Mouse (Mus musculus) cerebellum, adult 8-10 months (tissue): ENCODE measurements around the gene Ppard.

ENCODE experiments used
- DNase-seq: peaks from one replicate; pipeline ENCODE4 v3.0.0; 2022

The Ppard gene

DNA sequence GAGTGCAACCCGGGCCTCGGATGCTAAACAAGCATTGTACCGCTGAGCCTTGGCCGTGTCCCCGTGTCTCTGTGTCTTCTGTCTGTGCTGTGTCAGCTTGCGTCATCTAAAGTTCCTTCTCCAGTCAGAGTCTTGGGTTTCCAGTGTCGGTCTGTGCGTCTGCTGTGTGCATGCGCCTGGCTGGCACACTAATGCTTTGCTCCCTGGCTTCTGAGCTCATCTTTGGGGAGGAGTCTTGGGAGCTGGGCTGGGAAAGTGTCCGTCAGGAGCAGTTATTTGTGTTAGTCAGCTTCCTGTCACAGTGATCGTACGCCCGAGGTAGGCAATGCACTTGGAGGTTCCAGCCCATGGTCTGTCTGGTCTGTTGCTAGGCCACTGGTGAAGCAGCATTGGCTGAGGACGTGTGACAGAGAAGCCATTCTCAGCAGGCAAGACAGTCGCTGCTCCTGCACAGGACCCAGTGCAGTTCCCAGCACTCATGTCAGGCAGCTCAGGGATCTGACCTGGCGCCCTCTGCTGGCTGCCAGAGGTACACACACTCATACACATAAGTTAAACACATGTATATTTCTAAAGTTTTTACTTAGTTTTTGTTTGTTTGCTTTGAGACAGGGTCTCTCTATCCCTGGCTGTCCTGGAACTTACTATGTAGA is 27.5 kb downstream of the Ppard start:
- no peak for DNase-seq

DNA sequence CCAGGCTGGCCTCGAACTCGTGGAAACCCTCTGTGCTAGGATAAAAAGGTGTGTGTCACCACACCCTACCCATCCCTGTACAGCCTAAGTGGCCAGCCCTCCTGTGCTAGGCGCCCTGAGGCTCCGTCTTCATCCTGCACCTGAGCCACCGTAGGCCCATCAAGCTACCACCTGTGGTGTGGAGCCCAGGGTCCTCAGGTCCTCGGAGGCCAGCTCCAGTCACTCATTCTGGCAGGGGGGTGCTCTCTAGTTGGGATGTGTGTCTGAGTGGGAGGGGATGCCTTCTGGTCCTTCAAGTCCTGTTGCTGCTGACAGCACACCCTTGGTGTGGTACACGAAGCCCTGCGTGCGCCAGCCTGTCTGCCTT is 28.0 kb downstream of the Ppard start:
- DNase-seq, result no peak

DNA sequence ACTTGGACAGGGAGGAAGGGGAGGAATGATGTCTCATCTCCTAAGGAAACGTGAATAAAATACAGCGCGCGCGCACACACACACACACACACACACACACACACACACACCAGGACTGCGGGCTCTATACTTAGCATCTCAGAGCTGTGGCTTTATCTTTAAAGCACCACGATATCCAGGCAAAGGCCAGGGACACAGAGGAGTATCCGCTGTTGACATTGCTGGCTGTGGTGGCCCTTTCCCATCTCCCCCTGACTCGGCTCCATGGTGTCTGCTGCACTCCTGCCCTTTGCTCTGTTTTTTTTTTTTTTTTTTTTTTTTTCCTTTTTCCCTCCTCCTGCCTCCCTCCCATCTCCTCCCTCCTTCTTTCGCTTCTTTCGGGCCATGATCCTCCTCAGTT is 29.3 kb downstream of the Ppard start:
- DNase-seq, result no peak

DNA sequence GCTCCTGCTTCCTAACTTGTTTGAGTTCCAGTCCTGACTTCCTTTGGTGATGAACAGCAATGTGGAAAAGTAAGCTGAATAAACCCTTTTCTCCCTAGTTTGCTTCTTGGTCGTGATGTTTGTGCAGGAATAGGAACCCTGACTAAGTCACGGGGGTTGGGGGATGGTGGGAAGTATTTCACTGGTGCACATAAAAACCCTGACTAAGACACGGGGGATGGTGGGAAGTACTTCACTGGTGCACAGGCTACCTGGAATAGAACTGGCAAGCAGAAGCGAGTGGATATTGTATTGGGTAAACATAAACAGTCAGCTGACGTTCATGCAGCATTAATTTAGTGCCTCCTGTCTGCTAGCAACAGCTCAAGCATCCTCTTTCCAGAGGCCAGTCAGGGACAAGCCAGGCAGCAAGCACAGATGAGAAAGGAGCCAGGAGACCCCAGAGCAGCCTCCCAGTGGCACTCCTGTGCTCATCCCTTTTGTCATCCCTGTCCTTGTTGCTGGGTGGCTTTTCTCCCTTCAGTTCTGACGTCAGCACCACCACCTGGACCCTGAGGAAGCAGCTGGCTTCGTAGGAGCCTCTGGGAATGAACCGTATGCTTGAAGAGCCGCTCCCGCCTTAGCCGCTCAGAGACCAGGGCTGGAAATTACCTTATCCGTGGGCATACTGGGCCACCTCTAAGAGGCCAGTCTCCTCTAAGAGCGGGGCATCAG is 30.8 kb downstream of the Ppard start:
- DNase-seq, result no peak

DNA sequence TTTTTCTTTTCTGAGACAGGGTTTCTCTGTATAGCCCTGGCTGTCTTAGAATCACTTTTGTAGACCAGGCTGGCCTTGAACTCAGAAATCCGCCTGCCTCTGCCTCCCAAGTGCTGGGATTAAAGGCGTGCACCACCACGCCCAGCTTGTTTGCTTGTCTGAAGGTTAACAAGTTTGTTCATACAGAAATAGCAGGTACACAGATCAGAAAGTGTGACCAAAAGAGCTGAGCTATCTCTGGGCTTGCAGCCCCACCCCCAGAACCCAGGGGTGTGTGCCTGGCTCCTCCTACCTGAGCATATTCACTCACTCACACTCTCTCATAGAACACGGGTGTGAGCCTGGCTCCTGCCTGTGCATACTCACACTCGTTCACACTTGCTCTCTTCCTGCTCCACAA is 34.8 kb downstream of the Ppard start:
- DNase-seq, result no peak

DNA sequence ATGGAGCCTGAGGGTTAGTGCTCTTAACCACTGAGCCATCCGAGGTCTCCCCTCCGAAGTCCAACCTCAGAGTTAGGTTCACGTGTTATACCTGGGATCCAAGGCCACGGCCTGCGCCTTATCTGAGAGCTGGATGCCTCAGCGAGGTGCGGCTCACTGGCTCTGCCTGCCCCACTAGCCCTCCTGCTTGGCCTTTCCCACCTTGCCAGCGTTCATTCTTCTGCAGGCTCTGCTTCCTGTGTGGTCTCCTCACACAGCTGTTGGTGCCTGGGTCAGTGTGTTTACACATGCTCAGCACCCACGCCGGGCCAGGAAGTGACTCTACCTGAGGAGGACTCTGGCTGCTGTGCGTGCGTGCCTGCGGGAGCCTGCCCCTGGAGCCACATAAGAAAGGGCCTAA is 37.7 kb downstream of the Ppard start:
- DNase-seq, result no peak

DNA sequence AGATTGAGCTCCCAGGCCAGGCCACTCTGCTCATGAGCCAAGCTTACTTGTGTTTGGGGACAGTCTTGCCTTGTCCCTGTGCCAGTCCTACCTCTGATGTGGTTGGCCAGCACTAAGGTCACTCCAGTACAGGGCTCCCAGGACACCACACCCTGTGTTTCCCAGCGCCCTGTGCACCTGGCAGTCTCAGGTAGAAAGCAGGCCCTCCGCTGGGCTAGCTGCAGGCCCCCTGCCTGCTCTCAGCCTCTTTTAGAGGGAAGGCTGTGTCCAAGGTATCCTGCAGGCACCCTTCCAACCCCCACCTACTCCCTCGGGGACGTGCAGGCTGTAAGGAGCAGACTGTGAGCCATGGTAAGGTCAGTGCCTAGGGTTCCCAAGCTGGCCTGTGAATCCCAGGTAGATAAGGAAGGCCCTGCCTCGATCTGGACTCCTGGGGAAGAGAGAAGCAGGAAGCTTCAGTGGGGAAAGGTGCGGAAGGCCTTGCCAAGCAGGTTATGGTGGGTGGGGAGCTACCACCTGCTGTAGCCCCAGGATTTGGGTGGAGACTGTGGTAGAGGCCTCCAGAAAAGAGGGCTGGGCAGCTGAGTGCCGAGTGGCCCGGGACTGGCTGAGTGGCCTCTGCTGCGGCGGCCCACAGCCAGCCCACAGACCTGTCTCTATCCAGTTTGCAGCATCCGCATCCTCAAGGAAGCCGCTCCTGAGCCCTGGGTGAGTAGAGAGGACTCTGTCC is 39.2 kb downstream of the Ppard start:
- no peak for DNase-seq

DNA sequence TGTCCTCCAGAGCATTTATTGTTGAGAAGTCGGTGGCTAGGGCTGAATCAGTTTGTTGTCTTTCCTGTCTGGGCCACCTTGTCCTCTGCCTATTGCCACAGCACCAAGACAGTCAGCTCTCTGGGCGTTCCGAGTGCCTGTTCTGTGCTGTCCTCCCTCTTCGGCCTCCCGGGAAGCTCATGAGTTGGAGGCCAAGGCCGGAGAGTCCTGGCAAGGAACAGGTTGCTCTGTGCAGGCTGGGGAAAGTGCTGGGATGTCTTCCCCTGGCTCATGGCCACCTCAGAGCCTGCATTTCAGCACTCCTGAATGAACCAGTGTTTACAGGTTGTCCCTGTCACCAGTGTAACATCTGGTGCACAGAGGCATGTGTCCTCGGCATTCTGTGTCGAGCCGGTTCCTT is 39.8 kb downstream of the Ppard start:
- no peak for DNase-seq

DNA sequence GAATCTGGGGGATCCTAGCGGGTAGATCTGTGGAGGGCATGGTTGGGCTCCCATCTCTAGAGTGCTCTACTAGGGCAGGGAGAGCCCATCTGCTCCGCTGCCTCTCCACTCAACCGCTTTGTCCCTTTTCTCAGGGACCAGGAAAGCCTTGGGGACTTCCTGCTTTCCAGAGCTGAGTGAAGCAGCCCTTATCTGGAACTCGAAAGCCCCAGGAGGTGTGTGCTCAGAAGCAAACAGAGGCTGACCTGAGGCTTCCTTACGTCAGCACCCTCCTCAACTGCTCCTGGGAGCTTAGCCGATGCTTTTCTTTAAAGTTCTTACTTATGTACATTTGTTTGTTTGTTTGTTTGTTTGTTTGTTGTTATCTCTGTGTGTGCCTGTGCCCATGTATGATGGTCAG is 40.3 kb downstream of the Ppard start:
- no peak for DNase-seq

DNA sequence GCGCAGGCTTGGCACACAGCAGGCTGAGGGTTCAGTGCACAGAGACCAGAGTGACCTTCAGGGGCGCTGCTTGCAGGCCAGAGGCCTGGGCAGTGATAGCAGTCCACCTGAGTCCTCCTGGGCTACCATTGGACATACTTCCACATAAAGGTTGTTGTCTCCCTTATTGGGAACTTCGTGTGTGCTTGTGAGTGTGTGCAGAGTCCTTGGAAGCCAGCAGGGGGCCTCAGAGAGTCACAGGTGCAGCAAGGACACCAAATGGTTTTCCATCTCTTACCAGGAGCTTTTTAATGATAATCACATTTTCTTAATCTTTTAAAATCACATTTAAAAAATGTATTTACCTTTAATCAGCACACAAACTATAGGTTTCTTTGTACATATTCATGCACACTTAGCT is 42.2 kb downstream of the Ppard start:
- DNase-seq, result no peak

DNA sequence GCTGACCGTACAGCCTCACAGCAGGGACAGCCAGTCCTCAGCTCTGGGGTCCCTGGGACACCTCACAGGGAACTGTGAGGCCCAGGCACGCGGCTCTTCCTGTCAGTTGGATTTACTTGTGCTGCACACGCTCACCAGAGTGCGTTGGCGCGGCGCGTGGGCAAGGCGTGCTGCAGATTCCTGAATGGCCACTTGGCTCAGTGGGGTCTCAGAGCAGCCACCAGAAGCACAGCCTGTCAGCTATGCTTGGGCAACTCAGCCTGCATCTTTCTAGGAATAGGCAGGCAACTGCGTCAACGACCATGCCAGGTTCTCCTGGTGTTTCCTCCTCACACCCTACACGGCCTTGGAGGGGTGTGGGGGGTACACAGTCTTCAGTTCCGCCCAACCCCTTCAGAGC is 44.7 kb downstream of the Ppard start:
- no peak for DNase-seq

DNA sequence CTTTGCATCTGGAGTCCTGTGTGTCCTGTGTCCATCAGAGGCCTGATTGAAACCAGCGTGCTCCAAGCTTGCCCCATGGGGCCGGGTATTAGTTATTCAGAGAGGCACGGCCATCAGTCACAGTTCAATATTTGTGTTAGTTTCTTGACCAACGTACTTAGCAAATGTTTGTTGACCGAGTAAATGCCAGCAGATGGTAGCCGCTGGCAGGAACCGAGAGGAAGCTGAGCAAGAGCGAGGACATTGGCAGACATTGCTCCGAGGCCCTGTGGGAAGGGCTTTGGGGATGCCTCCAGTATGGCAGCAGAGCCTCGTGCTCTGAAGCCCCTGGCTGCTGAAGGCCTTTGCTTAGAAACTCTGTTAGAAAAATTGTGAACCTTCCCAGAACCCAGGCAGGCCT is 45.2 kb downstream of the Ppard start:
- no peak for DNase-seq

DNA sequence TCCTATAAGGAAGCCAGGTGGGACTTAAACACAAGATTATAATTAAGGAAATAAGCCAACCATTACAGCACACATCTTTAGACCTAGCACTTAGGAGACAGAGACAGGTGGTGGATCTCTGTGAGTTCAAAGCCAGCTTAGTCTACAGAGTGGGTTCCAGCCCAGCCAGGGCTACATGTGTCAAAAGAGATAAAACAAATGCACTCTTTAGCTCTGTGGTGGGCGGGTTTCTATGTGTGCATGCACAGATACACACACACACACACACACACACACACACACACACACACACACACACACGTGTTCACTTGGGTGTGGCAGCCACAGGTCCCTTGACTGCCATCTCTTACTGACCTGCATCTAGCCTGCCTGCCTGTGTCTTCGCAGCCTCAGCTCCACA is 45.7 kb downstream of the Ppard start:
- DNase-seq, result no peak

DNA sequence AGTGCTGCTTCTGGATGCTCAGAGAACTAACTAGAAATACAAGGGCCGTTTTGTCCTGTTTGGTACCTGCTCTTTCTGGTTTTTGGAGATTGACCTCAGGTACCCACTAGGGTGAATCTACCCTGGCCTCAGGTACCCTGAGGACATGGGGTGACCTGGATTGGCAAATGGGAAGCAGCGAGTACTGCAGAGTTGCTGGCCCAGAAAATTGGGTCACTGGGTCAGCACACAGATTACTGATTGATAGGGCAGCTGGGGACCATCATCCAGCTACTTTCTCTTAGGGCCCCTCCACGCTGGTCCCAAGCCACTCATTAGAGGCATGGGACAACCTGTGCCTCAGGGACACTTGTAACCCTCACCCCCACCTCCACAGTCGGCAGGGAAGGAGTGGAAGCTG is 46.7 kb downstream of the Ppard start:
- DNase-seq, result no peak

DNA sequence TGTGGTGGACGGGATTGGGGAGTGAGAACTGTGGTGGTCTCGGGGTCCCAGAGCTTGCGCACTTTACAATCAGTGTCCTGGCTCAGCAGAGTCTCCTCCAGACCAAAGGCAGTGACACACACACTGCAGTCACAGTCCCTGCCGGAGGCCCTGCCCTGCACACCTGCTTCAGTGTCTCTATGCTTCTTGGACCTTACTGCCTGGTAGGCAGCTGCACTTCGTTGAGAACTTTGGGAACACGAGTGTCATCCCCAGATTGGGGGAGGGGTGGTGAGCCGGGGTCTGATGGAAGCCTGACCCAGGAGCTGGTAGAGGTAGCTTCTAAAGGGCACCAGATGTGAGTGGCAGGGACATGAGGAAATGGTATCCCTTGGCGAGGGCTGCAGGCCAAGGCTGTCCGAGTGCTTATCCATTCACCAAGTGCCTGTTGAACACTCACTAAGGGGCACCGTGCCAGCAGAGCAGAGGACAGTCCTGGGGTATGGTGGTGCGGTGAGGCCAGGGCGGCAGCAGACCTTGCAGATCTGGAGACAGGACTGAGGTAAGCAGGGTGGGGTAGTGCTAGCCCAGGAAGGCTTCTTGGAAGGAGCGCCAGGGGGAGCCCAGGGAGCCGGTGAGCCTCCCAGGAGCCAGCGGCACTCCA is 47.4 kb downstream of the Ppard start:
- no peak for DNase-seq

DNA sequence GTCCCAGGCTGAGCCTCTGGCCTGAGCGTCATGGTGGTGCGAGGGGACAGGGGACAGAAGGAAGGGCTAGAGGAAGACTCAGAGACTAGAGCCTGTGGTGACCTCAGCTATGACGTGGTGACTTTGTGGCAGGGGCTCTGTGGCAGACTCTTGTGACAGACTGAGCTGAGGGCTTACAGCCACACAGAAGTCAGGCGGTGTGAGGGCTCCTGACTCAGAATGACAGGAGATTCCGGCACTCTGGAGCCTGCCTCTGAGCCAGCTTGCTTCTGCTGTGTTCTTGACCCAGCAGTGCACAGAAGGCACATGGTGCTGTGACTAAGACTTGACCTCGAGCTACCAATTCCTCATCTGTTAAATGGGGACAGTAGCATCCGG is 47.9 kb downstream of the Ppard start:
- no peak for DNase-seq

DNA sequence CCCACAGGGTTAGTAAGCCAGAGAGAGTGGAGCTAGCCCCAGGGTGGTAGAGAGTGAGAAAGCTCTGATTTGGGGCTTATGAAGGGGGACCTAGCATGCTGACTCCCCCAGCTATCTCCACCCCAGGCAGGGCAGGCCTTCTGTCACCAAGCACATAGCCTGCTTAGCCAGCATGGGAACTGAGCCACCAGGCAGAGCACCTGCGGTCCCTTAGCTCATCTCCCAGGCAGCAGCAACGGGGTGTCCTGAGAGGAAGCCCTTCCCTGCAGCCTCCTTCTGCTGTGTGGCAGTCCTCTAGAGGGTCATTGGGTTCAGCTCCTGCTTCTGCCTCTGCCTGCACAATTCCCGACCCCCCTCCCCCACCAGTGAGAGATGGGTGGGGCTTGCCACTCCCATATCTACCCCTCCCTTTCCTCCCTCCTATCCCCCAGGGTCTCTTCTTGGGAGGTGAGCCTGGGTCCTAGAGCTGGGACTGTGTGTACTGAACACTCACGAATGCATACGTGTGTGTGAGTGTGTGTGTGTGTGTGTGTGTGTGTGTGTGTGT is 48.4 kb downstream of the Ppard start:
- DNase-seq, result no peak

DNA sequence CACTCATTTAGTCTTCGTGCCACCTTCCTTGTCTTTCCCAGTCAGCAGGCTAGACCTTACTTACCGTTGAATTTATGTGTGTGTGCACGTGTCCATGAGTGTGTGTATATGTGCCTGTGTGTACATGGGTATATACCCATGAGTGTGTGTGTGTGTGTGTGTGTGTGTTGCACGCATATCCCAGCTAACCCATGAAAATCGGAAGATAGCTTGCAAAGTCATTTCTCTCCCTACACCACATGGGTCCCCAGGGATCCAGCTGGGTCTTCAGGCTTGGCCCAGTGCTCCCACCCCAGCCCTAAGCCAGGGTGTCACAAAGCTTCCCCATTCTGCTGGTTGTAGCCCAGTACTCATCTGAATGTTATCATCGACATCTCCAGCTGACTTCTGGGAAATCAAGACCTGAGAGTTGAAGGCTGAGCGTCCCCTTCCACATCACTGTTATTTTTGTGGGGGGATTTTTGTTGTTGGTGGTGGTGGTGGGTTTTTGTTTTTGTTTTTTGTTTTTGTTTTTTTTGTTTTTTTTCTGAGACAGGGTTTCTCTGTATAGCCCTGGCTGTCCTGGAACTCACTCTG is 49.5 kb downstream of the Ppard start:
- no peak for DNase-seq

DNA sequence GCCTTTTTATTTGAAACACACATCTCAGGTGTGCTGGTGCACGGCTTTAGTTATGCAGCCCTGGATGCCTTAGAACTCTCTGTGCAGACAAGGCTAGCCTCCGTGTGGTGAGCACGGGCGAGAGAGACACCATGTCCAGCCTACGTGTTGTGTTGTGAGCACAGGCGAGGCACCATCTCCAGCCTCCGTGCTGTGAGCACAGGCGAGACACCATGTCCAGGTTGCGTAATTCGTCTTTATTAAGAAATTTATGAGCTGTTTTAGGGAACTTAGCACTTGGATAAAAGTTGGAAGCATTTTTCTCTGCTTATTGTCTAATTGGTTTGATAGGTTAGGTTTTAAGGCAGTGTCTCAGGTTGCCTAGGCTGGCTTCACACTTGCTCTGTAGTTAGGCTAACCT is 50.7 kb downstream of the Ppard start:
- DNase-seq, result no peak

DNA sequence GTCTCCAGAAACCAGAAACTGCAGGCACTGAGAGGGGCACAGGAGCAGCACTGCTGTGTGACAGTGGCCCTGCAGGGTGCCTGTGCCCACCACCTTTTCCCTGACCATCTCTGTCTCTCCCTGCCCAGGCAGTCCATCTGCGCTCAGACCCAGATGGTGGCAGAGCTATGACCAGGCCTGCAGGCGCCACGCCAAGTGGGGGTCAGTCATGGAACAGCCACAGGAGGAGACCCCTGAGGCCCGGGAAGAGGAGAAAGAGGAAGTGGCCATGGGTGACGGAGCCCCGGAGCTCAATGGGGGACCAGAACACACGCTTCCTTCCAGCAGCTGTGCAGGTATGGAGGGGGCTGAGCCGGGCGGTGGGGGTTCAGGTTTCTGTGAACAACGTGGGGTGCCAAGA is 53.6 kb downstream of the Ppard start:
- DNase-seq, result no peak

DNA sequence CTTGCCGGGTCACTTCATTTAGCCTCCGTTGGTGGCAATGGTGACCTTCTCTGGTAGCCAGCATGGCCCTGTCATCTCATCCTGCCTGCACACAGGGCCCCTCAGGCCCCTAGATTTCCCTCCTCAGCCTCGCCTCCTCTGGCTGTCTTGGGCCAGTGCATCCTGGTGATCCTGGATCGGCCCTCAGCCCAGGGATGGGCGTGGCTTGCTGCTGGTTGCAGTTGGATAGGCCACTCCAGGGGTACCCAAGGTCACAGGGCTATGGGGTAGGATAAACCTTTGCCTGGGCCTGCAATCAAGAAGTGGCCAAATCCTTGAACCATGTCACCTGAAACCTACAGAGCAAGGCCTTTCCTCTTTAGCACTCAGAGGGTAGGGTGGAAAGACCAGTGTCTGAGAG is 54.5 kb downstream of the Ppard start:
- DNase-seq, result no peak

DNA sequence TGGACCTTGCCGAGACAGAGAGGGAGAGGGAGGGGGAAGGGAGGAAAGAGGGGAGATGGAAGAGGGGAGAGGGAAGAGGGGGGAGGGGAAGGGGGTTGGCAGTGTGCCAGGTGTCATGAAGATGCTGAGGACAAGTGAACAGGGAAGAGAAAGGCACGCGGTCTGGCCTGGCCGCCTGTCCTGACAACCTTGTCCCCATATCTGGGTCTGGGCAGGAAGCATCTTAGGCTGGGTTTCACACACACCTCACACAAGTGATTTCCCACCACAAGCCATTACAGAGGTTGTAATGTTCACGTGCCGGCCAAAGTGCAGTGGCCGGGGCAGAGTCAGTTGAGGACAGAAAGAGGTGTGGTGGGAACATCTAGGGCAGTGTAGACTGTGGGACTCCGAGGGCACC is 55.1 kb downstream of the Ppard start:
- no peak for DNase-seq

DNA sequence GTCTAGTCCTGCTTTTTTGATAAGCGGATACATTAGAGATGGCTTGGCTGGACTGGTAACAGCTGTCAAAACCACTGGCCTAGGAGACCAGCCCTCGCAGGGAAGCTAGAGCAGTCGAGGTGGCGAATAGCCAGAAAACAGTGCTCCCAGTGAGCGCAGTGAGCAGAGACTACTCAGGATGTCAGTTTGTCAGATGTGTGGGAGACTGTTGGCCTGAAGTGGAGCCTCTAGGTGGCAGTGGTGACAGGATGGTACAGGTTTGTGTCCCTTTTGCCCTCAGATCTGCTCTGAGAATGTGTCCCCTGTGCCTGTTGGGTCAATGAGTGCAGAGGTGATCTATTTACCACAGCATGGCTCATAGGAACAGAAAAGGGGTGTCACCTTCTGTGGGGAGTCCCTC is 55.5 kb downstream of the Ppard start:
- DNase-seq, result no peak
